Mouse (Mus musculus): ENCODE measurements around the gene Olfml1. TPM values are rescaled to one million over a fixed set of nuclear protein-coding genes. Genes with fewer than 3 reads are reported as not detected.

The Olfml1 gene
- polyA plus RNA-seq, 1 experiment = 3.5 TPM

- no peak overlapping the region for H3K4me3 ChIP-seq (ENCODE audit: extremely low read depth, insufficient read depth, insufficient read length)
- 75% methylated on average over 7 of the region's 7 CpGs for WGBS
- no peak overlapping the region for H3K27ac ChIP-seq (ENCODE audit: insufficient read depth, low read length)
- no peaks in the 10 kb centered on the region for H3K36me3 ChIP-seq (ENCODE audit: control insufficient read depth, insufficient read depth, low read length)
- H3K4me1 ChIP-seq (ENCODE audit: control insufficient read depth, insufficient read depth, insufficient read length) = peaks cover 2% of the 10 kb centered on the region; the same call in 1 of the 2 replicates
- H3K27me3 ChIP-seq (ENCODE audit: control insufficient read depth, insufficient read depth, low read length) = no peaks in the 10 kb centered on the region
- no peak for DNase-seq (ENCODE audit: low read depth in 1 of 2, low spot score in 2 of 2)
- TF ChIP-seq POLR2A (IDR thresholded peaks at IDR 0.05; ENCODE audit: low read depth, low read length) (no peak), CTCF (IDR thresholded peaks at IDR 0.05; ENCODE audit: extremely low read depth, insufficient read depth, insufficient read length, insufficient replicate concordance) (no peak)
Measured at GRCm38 (mm10) chr7:107637398-107637797, 70.2 kb downstream of the Olfml1 start.

DNA sequence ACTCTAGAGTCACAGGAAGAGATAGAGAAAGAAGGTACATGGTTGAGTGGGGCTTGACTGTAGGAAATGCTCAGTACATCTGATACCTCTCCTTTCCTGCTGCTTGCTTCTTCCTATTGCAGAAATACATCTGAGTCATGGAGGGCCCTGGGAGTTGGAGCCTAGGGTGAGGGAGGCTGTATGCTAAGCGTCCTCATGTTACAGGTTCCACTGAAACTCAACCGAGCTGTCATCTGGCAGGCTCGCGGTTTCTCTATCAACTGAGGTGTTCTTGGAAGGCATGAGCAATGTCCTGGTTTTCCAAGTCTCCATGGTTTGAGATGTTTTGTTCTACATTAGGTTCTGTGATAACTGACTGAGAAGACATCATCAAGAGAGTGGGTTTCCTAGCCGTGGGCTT is 70.8 kb downstream of the Olfml1 start:
- TF ChIP-seq CTCF (IDR thresholded peaks at IDR 0.05; ENCODE audit: extremely low read depth, insufficient read depth, insufficient read length, insufficient replicate concordance) (no peak), POLR2A (IDR thresholded peaks at IDR 0.05; ENCODE audit: low read depth, low read length) (no peak)
- Histone ChIP-seq H3K4me3 (ENCODE audit: extremely low read depth, insufficient read depth, insufficient read length) (no peak overlapping the region), H3K27me3 (ENCODE audit: control insufficient read depth, insufficient read depth, low read length) (no peaks in the 10 kb centered on the region), H3K27ac (ENCODE audit: insufficient read depth, low read length) (no peak overlapping the region), H3K36me3 (ENCODE audit: control insufficient read depth, insufficient read depth, low read length) (no peaks in the 10 kb centered on the region), H3K4me1 (ENCODE audit: control insufficient read depth, insufficient read depth, insufficient read length) (peaks cover 2% of the 10 kb centered on the region; the same call in 1 of the 2 replicates)
- WGBS = 87% methylated on average over 5 of the region's 5 CpGs
- DNase-seq (ENCODE audit: low read depth in 1 of 2, low spot score in 2 of 2) = no peak

Other genes starting within 250 kb of the Olfml1 start
- gene Syt9, start 196.7 kb upstream of the Olfml1 start, polyA plus RNA-seq (2012; rRNA removed) = 0.04 and 0.05 TPM in 2 replicates
- gene Ppfibp2, start 27.8 kb downstream of the Olfml1 start, polyA plus RNA-seq (2012; rRNA removed) = 5.4 and 5.5 TPM in 2 replicates
- not detected in 2 replicates for gene 5330417H12Rik, start 57.7 kb downstream of the Olfml1 start, polyA plus RNA-seq (2012; rRNA removed)
- gene Cyb5r2, start 190.6 kb downstream of the Olfml1 start, polyA plus RNA-seq (2012; rRNA removed) = 0.08 and 0.20 TPM in 2 replicates
- gene Ovch2, start 233.8 kb downstream of the Olfml1 start, polyA plus RNA-seq (2012; rRNA removed) = not detected in 2 replicates
- gene Olfr467, start 244.8 kb downstream of the Olfml1 start, polyA plus RNA-seq (2012; rRNA removed) = not detected in 2 replicates